Mouse (Mus musculus) hindbrain, embryonic 10.5 days (tissue): ENCODE measurements at regions not wholly inside any gene's neighbourhood (a gene's known extent, or its start where the extent isn't known, plus 50 kb on each side); places are given as distances from the start of the nearest gene placed in this dataset.

Experiments used
- DNase-seq: peaks from one replicate; pipeline ENCODE4 v3.0.0-alpha.2; 2017; ENCODE audit warnings: low spot score
- H3K27ac ChIP-seq: fragments of 300-500 bp; sonication (generic); 2 replicates; pipeline ENCODE4 v1.5.1; 2016; ENCODE audit warnings: mild to moderate bottlenecking, moderate library complexity
- H3K27me3 ChIP-seq: fragments of 300-500 bp; sonication (generic); 2 replicates; pipeline ENCODE4 v1.6.1; 2016; ENCODE audit warnings: mild to moderate bottlenecking; ENCODE audit not compliant: poor library complexity, insufficient read depth, severe bottlenecking
- H3K36me3 ChIP-seq: fragments of 300-500 bp; sonication (generic); 2 replicates; pipeline ENCODE4 v1.6.1; 2016; ENCODE audit warnings: mild to moderate bottlenecking, moderate library complexity
- H3K4me1 ChIP-seq: fragments of 300-500 bp; sonication (generic); replicated peaks from 2 replicates; pipeline ENCODE4 v1.6.1; 2016; ENCODE audit warnings: mild to moderate bottlenecking
- H3K4me3 ChIP-seq: fragments of 300-500 bp; sonication (generic); 2 replicates; pipeline ENCODE4 v1.5.1; 2016; ENCODE audit warnings: mild to moderate bottlenecking, moderate library complexity
- H3K9me3 ChIP-seq: fragments of 300-500 bp; sonication (generic); 2 replicates; pipeline ENCODE4 v1.6.1; 2016; ENCODE audit warnings: mild to moderate bottlenecking, moderate library complexity
- WGBS: fragments of 180-500 bp; shearing (Covaris S2); methylation state at CpG from one replicate; pipeline ENCODE4 v1.1.7; 2016; 5-methylcytosine and 5-hydroxymethylcytosine counted together

DNA sequence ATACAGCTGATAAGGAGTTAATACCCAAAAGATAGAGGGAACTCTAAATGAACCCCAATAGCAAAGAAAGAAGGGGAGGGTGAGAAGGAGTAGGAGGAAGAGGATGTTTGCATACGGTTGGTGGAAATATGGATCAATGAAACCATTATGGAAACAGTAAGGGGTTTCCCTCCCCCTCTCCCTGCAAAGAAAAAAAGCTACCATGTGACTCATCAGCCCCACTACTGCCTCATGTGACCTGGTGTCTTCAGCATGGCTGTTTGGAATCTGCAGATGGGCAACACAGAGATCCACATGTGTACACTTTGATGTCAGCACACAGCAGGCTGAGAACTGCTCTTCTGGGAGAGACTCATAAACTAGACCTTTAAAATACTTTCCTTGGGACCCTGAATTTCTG, 163.4 kb upstream of the Zc3h12c start:
- Histone ChIP-seq H3K4me1 (no peaks in the 10 kb centered on the region), H3K36me3 (no peaks in the 10 kb centered on the region), H3K9me3 (no peaks in the 10 kb centered on the region), H3K27ac (no peak overlapping the region), H3K4me3 (no peak overlapping the region), H3K27me3 (no peaks in the 10 kb centered on the region)
- no peak for DNase-seq
- WGBS: 78% methylated on average over 1 of the region's 1 CpGs

DNA sequence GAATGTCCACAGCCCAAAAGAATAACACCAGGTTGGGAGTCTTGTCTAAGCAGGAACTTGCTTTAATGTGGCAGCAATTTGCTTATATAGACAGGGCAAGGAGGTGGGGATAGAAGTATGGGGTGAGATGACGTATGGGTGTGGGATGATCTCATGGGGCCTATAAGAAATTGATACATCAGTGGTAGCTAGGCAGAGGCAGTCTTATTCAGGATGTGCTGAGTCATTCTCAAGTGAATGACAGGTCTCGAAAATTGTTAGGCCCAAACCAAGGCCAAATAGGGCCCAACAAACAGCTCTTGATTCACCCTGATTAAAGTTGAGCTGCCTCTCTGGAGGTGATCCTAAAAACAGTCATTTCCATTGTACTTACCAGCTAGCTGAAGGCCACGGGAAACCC, 162.3 kb upstream of the Zc3h12c start:
- H3K27ac ChIP-seq: no peak overlapping the region
- 82% methylated on average over 3 of the region's 3 CpGs for WGBS
- H3K9me3 ChIP-seq: no peaks in the 10 kb centered on the region
- no peaks in the 10 kb centered on the region for H3K36me3 ChIP-seq
- no peaks in the 10 kb centered on the region for H3K4me1 ChIP-seq
- no peak overlapping the region for H3K4me3 ChIP-seq
- H3K27me3 ChIP-seq: no peaks in the 10 kb centered on the region
- DNase-seq: no peak

DNA sequence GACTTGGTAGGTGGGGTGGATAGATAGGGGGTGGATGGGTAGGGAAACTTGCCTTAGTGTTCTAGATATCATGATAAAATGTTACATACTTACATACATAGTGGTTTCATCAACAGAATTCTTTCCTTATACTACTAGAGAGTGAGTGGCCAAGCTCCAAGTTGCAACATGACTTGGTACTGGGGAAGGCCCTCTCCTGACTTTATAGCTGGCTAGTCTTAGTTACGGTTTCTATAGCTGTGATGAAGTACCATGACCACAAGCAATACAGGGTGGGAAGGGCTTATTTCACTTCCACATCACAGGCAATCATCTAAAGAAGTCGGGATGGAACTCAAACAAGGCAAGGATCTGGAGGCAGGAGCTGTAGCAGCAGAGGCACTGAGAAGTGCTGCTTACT, 156.0 kb upstream of the Zc3h12c start:
- H3K27ac ChIP-seq: no peak overlapping the region
- no peak for DNase-seq
- H3K9me3 ChIP-seq: no peaks in the 10 kb centered on the region
- WGBS: 87% methylated on average over 2 of the region's 2 CpGs
- no peaks in the 10 kb centered on the region for H3K36me3 ChIP-seq
- H3K4me3 ChIP-seq: no peak overlapping the region
- H3K4me1 ChIP-seq: no peaks in the 10 kb centered on the region
- H3K27me3 ChIP-seq: no peaks in the 10 kb centered on the region

DNA sequence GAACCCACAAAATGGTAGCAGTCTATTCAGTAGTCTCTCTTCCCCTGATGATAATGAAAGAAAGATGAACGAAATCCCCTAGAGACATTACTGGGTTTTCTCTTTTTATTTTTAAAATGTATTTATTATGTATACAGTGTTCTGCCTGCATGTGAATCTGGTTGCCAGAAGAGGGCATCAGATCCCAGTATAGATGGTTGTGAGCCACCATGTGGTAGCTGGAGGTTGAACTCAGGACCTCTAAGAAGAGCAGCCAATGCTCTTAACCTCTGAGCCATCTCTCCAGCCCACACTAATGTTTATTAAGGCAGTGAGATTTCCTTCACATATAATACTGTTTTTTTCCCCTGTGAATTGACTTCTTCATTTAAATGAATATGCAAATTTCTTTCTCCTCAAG, 155.4 kb upstream of the Zc3h12c start:
- Histone ChIP-seq H3K4me1 (no peaks in the 10 kb centered on the region), H3K9me3 (no peaks in the 10 kb centered on the region), H3K36me3 (no peaks in the 10 kb centered on the region), H3K27me3 (no peaks in the 10 kb centered on the region), H3K4me3 (no peak overlapping the region), H3K27ac (no peak overlapping the region)
- WGBS: 88% methylated on average over 1 of the region's 1 CpGs
- DNase-seq: no peak

DNA sequence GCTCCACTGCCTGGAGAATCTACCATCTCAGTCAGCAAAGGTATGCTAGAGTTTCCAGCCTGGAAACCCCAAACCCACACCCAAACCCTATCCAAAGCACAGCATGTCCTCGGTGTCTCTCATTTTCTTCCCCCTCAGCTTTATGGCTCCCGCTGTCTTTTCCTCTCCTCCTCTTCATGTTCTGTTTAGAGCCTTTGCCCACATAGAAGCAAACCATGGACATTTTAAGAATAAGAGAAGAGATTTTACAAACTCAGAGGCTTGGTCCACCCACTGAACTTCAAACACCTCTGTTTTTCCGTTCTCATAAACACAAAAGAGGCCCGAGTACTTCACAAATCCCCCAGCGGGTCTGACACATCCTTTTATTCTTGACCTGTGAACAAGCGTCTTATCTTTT, 154.9 kb upstream of the Zc3h12c start:
- no peaks in the 10 kb centered on the region for H3K4me1 ChIP-seq
- no peak overlapping the region for H3K4me3 ChIP-seq
- H3K27ac ChIP-seq: no peak overlapping the region
- no peaks in the 10 kb centered on the region for H3K9me3 ChIP-seq
- no peak for DNase-seq
- 91% methylated on average over 6 of the region's 6 CpGs for WGBS
- no peaks in the 10 kb centered on the region for H3K27me3 ChIP-seq
- H3K36me3 ChIP-seq: no peaks in the 10 kb centered on the region

DNA sequence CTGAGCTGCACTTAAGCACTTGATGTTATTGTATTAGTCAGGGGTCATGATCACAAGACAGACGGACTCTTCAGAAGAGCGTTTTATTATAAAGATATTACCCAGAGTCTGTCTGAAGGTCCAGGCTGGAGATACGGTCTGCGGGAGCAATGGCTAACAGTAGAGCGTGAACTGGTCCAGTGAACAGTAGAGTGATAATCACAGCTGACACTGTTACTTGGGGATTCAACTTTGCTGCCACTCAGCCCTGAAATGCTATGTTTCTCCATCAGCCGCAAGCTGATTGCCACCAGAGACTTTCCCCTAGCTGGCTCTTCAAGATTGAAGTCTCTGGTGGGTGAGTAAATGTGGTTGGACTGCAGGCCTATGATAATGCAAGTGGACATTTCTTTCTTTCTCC, 133.1 kb upstream of the Zc3h12c start:
- no peak for DNase-seq
- no peaks in the 10 kb centered on the region for H3K9me3 ChIP-seq
- no peaks in the 10 kb centered on the region for H3K36me3 ChIP-seq
- WGBS: 91% methylated on average over 6 of the region's 6 CpGs
- no peak overlapping the region for H3K4me3 ChIP-seq
- no peak overlapping the region for H3K27ac ChIP-seq
- H3K27me3 ChIP-seq: no peaks in the 10 kb centered on the region
- no peaks in the 10 kb centered on the region for H3K4me1 ChIP-seq

DNA sequence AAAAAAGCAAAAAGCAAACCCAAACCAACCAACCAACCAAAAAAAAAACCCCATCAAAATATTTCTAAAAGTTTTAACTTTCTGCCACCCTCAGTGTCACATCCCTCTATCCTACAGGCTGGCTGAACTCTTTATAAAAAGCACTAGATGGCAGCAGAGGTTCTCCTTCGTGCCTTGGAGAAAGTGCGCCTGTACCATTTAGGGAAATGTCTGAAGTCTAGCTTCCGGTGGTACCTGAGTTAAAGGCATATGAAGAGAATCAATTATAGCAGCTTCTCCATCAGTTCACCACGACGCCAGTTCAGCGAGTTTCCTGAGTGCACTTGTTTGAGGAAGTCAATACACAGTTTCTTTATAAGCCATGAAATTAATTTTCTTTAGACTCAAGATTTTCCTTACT, 130.0 kb upstream of the Zc3h12c start:
- Histone ChIP-seq H3K9me3 (no peaks in the 10 kb centered on the region), H3K27me3 (no peaks in the 10 kb centered on the region), H3K4me1 (no peaks in the 10 kb centered on the region), H3K36me3 (no peaks in the 10 kb centered on the region), H3K4me3 (no peak overlapping the region), H3K27ac (no peak overlapping the region)
- WGBS: 14% methylated on average over 6 of the region's 6 CpGs
- no peak for DNase-seq

DNA sequence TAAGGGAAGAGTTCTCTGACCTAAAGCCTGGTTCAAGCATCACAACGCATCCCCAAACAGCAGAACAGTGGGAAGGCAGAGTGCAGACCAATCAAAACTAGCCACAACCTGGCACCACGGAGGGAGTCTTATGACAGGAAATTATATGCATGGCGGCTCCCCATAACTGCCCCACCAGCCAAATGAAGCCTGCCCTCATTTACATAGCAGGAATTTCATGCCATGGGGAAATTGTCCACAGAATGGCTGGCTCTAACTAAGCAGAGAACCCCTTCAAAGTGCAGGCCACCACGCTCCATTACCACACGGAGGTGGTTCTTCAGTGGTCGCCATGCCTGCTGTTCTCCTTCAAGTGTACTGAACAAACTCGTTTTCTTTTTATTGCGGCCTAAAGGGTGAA, 126.3 kb upstream of the Zc3h12c start:
- no peak overlapping the region for H3K4me3 ChIP-seq
- DNase-seq: no peak
- H3K36me3 ChIP-seq: no peaks in the 10 kb centered on the region
- 76% methylated on average over 8 of the region's 8 CpGs for WGBS
- no peaks in the 10 kb centered on the region for H3K9me3 ChIP-seq
- H3K27ac ChIP-seq: no peak overlapping the region
- no peaks in the 10 kb centered on the region for H3K27me3 ChIP-seq
- H3K4me1 ChIP-seq: no peaks in the 10 kb centered on the region

DNA sequence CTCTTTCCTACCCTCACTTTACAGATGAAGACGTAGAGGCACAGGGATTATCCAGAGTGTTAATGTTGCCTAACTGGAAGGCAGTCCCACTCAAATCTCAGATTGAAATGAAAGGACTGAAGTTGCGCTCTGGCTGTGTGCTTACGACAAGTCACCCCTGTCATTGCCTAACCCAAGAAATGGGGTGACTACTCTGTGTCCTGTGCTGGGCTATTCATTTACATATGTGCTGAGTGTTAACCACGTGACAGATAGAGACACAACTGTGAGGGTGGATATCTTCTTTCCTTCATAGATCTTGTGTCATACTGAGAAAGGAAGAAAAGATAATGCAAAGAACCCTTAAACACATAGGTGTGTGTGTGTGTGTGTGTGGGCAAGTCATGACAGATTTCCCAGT, 120.7 kb upstream of the Zc3h12c start:
- Histone ChIP-seq H3K9me3 (no peaks in the 10 kb centered on the region), H3K4me1 (peaks cover 13% of the 10 kb centered on the region), H3K27ac (no peak overlapping the region), H3K36me3 (no peaks in the 10 kb centered on the region), H3K27me3 (no peaks in the 10 kb centered on the region), H3K4me3 (no peak overlapping the region)
- 85% methylated on average over 4 of the region's 4 CpGs for WGBS
- DNase-seq: no peak

DNA sequence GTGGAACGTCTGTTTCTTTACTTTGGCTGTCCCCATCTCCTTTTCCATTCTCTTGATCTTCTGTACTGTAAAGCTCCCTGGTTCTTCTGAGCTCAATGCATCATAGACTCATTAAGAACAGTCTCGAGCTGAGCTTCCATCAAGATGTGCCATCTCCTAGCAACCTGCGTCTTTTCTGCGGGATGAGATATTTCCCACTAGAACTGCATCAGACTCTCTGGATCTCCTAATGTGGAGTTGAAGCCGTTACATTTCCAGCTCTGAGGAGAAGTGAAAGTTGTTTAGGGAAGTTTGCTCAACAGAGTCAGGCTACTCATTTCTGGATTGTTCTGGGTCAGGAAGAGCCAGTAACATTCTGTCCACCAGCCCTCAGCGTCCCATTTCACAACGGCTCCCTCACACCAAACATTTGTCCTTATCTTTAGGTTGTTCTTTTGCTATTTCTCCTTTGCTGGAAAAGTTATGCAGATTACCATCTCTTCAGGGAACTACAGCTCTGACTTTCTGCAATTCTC, 119.4 kb upstream of the Zc3h12c start:
- no peaks in the 10 kb centered on the region for H3K9me3 ChIP-seq
- no peak for DNase-seq
- no peaks in the 10 kb centered on the region for H3K27me3 ChIP-seq
- H3K4me1 ChIP-seq: peaks cover 13% of the 10 kb centered on the region
- no peak overlapping the region for H3K4me3 ChIP-seq
- WGBS: 81% methylated on average over 7 of the region's 7 CpGs
- no peak overlapping the region for H3K27ac ChIP-seq
- H3K36me3 ChIP-seq: no peaks in the 10 kb centered on the region

DNA sequence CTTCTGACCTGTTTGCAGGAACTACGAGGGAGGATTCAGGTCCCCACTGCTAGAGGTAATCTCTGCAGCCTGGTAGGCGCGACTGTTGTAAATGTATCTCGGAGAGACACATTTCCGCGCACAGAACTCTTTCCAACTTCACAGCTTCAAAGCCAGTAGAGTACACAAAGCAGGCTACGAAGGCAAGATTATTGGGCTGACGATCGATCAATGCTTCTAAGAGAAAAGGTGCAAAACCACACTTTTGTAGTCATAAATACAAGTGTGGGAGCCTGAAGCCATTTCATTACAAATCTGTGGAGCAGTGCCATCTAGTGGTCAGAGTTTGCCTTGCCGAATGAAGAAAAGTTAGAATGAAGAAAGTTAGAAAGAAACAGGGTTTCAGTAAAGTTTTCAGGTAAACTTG, 118.9 kb upstream of the Zc3h12c start:
- H3K27me3 ChIP-seq: no peaks in the 10 kb centered on the region
- H3K4me3 ChIP-seq: peak overlapping the region; percentile 46
- no peak overlapping the region for H3K27ac ChIP-seq
- WGBS: 14% methylated on average over 10 of the region's 10 CpGs
- peak; percentile 58 for DNase-seq
- peaks cover 13% of the 10 kb centered on the region for H3K4me1 ChIP-seq
- no peaks in the 10 kb centered on the region for H3K9me3 ChIP-seq
- no peaks in the 10 kb centered on the region for H3K36me3 ChIP-seq

DNA sequence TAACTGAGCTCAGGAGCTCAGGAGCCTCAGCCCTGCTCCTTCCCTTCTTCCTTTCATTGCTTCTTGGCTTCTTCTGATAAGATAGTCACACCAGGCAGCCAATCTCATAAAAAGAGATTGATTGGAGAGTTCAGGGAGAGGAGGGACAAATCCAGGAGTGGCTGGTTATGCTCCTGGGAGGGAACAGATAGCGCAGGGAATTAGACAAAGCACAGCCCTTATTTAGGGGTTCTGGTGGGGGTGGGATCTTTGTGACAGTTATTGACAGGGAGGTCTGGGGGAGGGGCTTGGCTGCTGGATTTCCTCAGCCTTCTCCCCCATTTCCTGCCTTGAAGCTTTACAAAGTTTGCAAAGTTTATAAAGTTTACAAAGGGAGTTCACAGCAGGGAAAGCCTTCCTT, 117.7 kb upstream of the Zc3h12c start:
- Histone ChIP-seq H3K36me3 (no peaks in the 10 kb centered on the region), H3K27me3 (no peaks in the 10 kb centered on the region), H3K9me3 (no peaks in the 10 kb centered on the region), H3K4me1 (peaks cover 13% of the 10 kb centered on the region), H3K27ac (no peak overlapping the region), H3K4me3 (no peak overlapping the region)
- WGBS: 19% methylated on average over 1 of the region's 1 CpGs
- no peak for DNase-seq

DNA sequence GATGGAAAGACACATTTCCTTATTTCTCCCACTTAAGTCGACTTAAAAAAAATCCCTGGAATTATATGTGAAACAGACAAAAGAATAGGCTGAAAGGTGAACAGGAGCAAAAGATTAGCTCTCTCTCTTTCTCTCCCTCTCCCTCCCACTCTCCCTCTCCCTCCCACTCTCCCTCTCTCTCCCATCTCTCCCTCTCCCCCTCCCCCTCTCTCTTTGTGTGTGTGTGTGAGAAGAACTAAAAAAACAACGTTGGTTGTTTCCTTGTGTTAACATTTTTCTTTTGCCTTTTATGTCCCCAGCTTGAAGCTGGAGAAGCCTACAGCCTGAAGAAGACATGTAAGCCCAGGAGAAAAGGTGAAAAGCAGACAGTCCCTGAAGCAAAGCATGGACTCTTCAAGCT, 115.2 kb upstream of the Zc3h12c start:
- no peaks in the 10 kb centered on the region for H3K9me3 ChIP-seq
- no peak overlapping the region for H3K4me3 ChIP-seq
- H3K36me3 ChIP-seq: no peaks in the 10 kb centered on the region
- H3K27me3 ChIP-seq: no peaks in the 10 kb centered on the region
- H3K27ac ChIP-seq: no peak overlapping the region
- 21% methylated on average over 2 of the region's 2 CpGs for WGBS
- peaks cover 17% of the 10 kb centered on the region for H3K4me1 ChIP-seq
- DNase-seq: no peak

DNA sequence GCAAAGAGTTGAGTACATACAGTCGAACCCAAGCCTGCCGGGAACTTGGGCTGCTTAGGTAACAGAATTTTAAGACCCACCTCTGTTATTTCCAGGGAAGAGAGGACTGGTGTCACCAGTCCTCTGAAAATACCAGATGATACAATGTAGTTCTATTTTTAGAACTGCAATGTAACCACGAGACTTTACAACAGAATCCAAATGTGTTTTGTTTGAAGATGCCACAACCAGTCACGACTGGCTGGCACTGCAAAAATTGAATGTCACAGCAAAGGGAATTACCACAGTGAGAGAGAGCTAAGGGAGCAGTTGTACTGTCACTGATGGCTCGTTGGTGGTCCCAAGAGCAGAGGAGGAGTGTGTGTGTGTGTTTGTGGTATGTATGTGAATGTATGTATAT, 112.6 kb upstream of the Zc3h12c start:
- Histone ChIP-seq H3K4me3 (no peak overlapping the region), H3K36me3 (no peaks in the 10 kb centered on the region), H3K9me3 (no peaks in the 10 kb centered on the region), H3K4me1 (peaks cover 29% of the 10 kb centered on the region), H3K27ac (no peak overlapping the region), H3K27me3 (no peaks in the 10 kb centered on the region)
- WGBS: 79% methylated on average over 5 of the region's 5 CpGs
- no peak for DNase-seq
